Mouse (Mus musculus) embryo, embryonic 10.5 days (tissue): ENCODE data around the gene Sh3pxd2a.

ENCODE experiments used
- DNase-seq: peaks from one replicate; pipeline ENCODE4 v3.0.0-alpha.2; 2015; ENCODE audit warnings: low spot score

Sh3pxd2a gene

DNA sequence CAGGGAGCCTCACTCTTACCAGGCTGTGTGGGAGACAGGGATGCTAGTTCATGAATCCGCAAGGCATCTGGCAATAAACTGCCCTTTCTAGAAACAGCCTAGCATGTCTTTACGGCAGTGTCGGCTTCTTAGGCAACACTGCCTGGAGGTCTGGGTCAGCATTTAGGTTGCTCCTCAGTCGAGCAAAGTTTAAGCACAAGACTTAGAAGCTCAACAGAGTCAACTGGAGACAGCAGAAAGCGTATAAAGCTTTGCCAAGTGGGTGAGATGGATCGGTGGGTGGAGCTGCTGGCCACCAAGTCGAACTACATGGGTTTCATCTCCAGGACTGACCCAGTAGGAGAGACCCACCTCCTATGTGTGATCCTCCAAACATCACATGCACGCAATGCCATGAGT, 157.3 kb downstream of the Sh3pxd2a start:
- no peak for DNase-seq

DNA sequence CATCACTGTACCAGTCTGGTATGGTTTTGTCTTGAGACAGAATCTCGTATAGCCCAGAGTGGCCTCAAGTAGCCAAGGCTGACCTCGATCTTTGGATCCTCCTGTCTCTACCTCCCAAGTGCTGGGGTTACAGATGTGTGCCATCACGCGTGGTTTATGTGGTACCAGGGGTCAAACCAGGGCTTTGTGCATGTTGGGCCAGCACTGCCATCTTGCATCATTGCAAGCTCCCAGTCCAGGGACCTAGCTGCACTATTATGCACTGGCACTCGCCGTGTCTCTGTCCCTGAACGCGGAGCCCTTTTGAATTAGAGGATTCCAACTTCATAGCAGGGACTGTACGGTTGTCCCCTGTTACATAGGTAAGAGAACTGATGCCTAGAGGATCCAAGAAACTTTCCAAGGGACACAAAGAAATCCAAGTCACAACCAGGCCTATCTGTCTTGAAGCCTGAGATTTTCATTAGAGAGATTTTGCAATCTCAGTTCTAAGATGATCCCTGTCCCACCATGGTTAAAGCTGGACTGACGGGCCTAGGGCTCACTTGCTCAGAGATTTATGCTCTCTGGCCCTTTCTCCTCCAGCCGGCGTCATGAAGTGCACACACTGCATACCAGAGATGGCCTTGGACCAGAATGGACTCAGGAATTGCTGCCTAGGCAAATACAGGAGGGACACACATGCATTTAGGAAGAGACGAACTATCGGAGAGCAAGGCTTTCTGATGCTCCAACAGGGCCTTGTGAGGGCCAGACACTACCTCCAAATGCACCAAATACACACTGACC, 157.9 kb downstream of the Sh3pxd2a start:
- no peak for DNase-seq

GRCm38 (mm10) chr19:47305401-47305800, 158.8 kb downstream of the Sh3pxd2a start:
- DNase-seq: no peak

GRCm38 (mm10) chr19:47304170-47304745, 159.9 kb downstream of the Sh3pxd2a start:
- no peak for DNase-seq

- DNase-seq: no peak
Observed at GRCm38 (mm10) chr19:47303128-47303527, 161.1 kb downstream of the Sh3pxd2a start.

GRCm38 (mm10) chr19:47302191-47302852, 161.9 kb downstream of the Sh3pxd2a start:
- peak; percentile 49 for DNase-seq

- DNase-seq: peak; percentile 81
Observed at GRCm38 (mm10) chr19:47301303-47302190, 162.7 kb downstream of the Sh3pxd2a start.

GRCm38 (mm10) chr19:47298100-47298499, 166.1 kb downstream of the Sh3pxd2a start:
- DNase-seq: no peak

DNA sequence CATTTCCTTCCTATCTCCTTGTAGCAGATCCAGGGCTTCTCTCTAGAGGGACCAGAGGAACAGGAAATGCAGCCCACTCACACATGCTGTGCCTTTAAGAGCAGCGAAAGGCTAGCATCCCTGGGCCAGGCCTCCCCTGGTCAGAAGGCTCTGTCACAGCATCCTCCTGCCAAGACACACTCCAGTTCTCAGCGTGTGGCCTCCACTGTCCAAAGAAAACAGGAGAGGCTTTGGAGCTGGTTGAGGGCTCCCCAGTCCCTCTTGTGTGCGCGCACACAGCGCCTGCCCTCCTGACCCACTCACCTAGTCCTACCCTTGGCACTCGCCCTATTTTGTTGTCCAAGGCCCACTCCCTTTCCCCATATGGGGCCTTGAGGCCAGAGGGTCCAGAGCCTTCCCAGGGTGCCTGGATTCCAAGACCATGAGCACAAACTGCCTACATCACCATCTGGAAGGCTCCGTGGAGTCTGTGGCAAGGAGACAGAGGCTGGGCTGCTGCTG, 171.7 kb downstream of the Sh3pxd2a start:
- no peak for DNase-seq

DNA sequence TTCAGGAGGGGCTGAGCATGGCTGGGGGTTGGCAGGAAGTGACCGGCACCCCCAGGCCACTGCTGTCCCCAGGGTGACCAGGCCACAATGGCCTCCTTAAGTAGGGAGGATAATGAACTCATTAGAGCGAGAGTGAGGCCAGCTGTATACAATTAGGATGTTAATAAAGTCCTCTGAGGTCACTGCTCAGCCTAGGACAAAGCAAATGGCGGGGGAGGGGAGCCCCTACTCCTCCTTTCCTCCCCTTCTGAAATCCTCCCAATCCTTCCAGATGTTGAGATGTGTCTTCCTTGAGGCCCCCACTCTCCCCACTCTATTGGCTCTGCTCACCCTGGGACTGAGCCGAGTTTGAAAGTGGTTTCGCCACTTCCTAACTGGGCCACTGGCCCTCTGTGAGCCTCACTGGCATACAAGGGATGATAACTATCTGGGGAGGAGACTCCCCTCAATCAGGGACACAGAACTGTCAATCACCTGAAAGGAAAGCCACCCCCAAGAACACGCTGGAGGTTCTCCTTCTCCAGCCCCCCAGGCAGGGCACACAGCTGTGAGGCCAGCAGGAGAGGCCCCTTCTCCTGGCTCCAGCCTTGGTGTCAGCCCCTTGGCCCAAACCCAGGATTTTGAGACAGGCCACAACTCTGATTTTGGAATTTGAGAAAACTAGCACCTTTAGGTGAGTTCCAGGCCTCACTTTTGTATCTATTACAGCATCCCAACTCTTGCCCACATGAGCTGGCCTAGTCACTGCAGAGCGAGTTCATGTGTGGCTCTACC, 172.7 kb downstream of the Sh3pxd2a start:
- DNase-seq: peak; percentile 76

DNA sequence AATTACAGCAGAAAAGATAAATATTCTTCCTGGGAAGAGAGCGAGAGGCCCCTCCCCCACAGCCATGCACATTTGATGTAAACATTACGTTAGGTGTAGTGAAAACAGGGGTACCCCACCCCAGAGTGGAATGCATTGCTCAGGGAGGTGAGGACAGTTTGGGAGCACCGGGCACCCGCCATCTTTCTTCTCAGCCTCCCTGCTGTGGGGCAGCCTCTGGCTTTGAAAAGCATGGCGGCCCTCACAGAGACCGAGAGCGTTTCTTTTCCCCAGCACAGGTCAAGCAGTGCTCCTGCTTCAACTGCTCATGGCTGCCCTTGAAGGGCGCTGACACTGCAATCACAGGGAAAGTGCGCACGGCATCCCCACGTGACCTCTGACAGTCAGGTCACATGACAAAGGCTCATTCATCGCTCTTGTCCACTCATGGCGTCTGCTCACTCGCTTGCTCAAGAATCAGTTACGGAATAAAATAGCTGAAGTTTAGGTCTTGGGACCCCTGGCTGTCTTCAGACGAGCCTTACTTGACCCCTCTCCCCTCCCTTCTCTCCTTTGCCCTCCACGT, 177.2 kb downstream of the Sh3pxd2a start:
- DNase-seq: peak; percentile 59

DNA sequence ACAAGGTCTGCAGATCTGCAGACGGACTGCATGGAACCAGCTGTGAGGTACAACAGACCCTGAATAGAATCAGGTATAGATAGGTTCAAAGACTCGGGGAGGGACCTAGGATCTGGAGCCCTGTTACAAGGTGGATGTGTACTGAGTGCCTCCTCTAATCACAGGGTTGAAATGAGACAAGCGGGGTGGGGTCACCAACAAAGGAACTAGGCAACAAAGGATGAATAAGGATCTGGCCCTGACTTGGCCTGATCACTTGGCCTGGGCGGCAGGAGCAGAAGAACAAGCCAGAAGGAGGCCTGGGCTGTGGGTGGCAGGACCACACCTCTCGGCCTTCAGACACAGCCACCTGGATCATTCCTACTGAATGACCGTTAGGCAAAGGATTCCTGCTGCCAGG, 178.6 kb downstream of the Sh3pxd2a start:
- no peak for DNase-seq

- DNase-seq: no peak
Observed at GRCm38 (mm10) chr19:47282688-47283215, 181.4 kb downstream of the Sh3pxd2a start.

- no peak for DNase-seq
Observed at GRCm38 (mm10) chr19:47282050-47282454, 182.1 kb downstream of the Sh3pxd2a start.

- no peak for DNase-seq
Observed at GRCm38 (mm10) chr19:47280894-47281293, 183.3 kb downstream of the Sh3pxd2a start.

- no peak for DNase-seq
Observed at GRCm38 (mm10) chr19:47279788-47280532, 184.2 kb downstream of the Sh3pxd2a start.

GRCm38 (mm10) chr19:47279372-47279771, 184.8 kb downstream of the Sh3pxd2a start:
- no peak for DNase-seq

DNA sequence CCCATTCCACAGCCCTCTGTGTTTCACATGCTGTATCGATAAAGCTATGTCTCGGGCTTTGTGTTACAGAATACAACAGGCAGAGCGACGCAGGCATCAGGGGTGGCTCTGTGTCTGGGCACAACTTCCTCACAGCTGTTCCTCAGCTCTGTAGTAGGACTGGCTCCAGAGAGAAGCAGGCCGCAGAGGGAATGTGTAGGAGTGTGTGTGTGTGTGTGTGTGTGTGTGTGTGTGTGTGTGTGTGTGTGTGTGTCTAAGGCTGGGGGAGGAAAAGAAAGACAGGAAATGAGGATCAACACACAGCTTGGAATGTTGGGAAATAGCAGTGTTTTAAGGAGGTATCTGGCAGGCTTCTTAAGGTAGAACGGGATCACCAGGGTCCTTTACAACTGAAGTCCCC, 187.5 kb downstream of the Sh3pxd2a start:
- no peak for DNase-seq

- DNase-seq: no peak
Observed at GRCm38 (mm10) chr19:47270520-47270919, 193.7 kb downstream of the Sh3pxd2a start.

- DNase-seq: peak; percentile 60
Observed at GRCm38 (mm10) chr19:47269729-47270128, 194.5 kb downstream of the Sh3pxd2a start.
